Mouse (Mus musculus) embryonic fibroblast, embryonic 13.5 days (primary cell): ENCODE data around the gene Gm3417.
"Not testable (repeated sequence)": the region's sequence is repeated elsewhere in the genome, so short reads cannot be mapped to it uniquely, and the experiment has no call there.

Experiments
- CTCF ChIP-seq: IDR thresholded peaks from 2 replicates; pipeline ENCODE4 v1.5.1; 2011; ENCODE audit warnings: mild to moderate bottlenecking, control low read depth, low read length, moderate library complexity, borderline replicate concordance; ENCODE audit not compliant: insufficient read depth
- POLR2A ChIP-seq: IDR thresholded peaks from 2 replicates; pipeline ENCODE4 v1.6.1; 2011; ENCODE audit warnings: low read depth, mild to moderate bottlenecking, control low read depth, low read length, moderate library complexity

- not testable (repeated sequence) for TF ChIP-seq CTCF, POLR2A
Observed at GRCm38 (mm10) chr17:15000047-15000446, 21.5 kb upstream of the Gm3417 start.
